22 mouse cellular contexts compared by ENCODE assay signal in the genomic region with DNA sequence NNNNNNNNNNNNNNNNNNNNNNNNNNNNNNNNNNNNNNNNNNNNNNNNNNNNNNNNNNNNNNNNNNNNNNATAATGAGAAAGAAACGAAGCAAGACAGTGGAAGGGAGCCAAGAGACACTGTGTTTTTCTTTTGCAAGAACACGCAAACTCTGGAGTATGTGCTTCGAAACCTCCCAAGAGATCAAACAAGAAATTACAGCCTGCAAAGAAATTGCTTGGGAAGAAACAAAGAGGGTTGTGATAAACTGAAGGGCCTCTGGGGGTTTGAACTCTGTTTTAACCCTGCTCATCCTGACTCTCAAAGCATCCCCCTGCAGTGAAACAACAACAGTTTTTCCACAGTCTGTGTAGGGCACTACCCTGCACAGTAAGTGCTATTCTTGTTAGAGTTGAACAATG.
A peak's percentile ranks its signal among the peaks of the same experiment; 100 is the strongest.
DNase-seq lines count a peak whose midpoint lies in the region; ATAC-seq and TF ChIP-seq lines count a peak whose summit lies in the region.
"Had no signal": no experiment of that assay in that cellular context is flagged by ENCODE, and none has a peak within 500 bp of the region (broad histone marks: within the 10 kb centered on the region; RNA-seq: fewer than 3 reads in every experiment).

No protein-coding gene starts in this region.

- no peaks in the 10 kb centered on the region for H3K36me3 ChIP-seq in heart, embryonic 12.5 days
- no peaks in the 10 kb centered on the region for H3K36me3 ChIP-seq in hindbrain, embryonic 14.5 days (replicated peaks; ENCODE audit: control insufficient read depth, insufficient read depth)
- H3K36me3 ChIP-seq in hindbrain, embryonic 16.5 days (ENCODE audit: control insufficient read depth, insufficient read depth, low read length), result no peaks in the 10 kb centered on the region
- no peaks in the 10 kb centered on the region for H3K36me3 ChIP-seq in lung, embryonic 14.5 days (ENCODE audit: insufficient read depth)
- H3K36me3 ChIP-seq: forebrain, embryonic 12.5 days; hindbrain, embryonic 15.5 days; limb, embryonic 15.5 days; midbrain, embryonic 10.5 days; neural tube, embryonic 12.5 days had no signal

- no peaks in the 10 kb centered on the region for H3K4me1 ChIP-seq in heart, embryonic 12.5 days (replicated peaks)
- no peaks in the 10 kb centered on the region for H3K4me1 ChIP-seq in hindbrain, embryonic 14.5 days (replicated peaks; ENCODE audit: control insufficient read depth, insufficient read depth, low read length)
- H3K4me1 ChIP-seq in hindbrain, embryonic 16.5 days (ENCODE audit: control insufficient read depth, insufficient read depth, low read depth, low read length), result no peaks in the 10 kb centered on the region
- no peaks in the 10 kb centered on the region for H3K4me1 ChIP-seq in lung, embryonic 14.5 days (ENCODE audit: insufficient read depth)
- H3K4me1 ChIP-seq: forebrain, embryonic 12.5 days; hindbrain, embryonic 15.5 days; limb, embryonic 15.5 days; midbrain, embryonic 10.5 days; neural tube, embryonic 12.5 days had no signal

- peak; percentile 79 for DNase-seq in heart, adult 11 months
- peak; percentile 27 for DNase-seq in hindbrain, embryonic 14.5 days (ENCODE audit: low spot score)
- DNase-seq in lung, embryonic 14.5 days, result peak; percentile 0
- DNase-seq in lung, adult 18-20 months, result no peak
- DNase-seq in brain, embryonic 14.5 days (ENCODE audit: low read depth), result peak; percentile 23
- no peak for DNase-seq in cerebellum, postnatal 36 days
- DNase-seq: adrenal gland, postnatal 25 days; cerebellum, adult 11 months; cerebellum, adult 9-11 months; gastrocnemius, adult 2 months; layer of hippocampus, adult 9-11 months; lung, postnatal 10 days; thymus, adult 2 months; thymus, postnatal 4 days had no signal

- no peak for ATAC-seq in heart, embryonic 12.5 days (ENCODE audit: insufficient number of reproducible peaks, low FRiP score)
- no peak for ATAC-seq in hindbrain, embryonic 14.5 days (ENCODE audit: low FRiP score)
- no peak for ATAC-seq in hindbrain, embryonic 16.5 days
- no peak for ATAC-seq in lung, embryonic 14.5 days (ENCODE audit: insufficient read depth)
- ATAC-seq: intestine, embryonic 16.5 days had no signal

- no peak overlapping the region for H3K4me2 ChIP-seq in heart, embryonic 12.5 days
- H3K4me2 ChIP-seq in hindbrain, embryonic 14.5 days (replicated peaks), result no peak overlapping the region
- H3K4me2 ChIP-seq in hindbrain, embryonic 16.5 days (ENCODE audit: low read length), result no peak overlapping the region
- H3K4me2 ChIP-seq in lung, embryonic 14.5 days, result no peak overlapping the region
- H3K4me2 ChIP-seq: forebrain, embryonic 12.5 days; hindbrain, embryonic 15.5 days; limb, embryonic 15.5 days; neural tube, embryonic 12.5 days had no signal

- H3K9ac ChIP-seq in heart, embryonic 12.5 days, result no peak overlapping the region
- no peak overlapping the region for H3K9ac ChIP-seq in hindbrain, embryonic 14.5 days
- H3K9ac ChIP-seq in hindbrain, embryonic 16.5 days (ENCODE audit: low read depth, low read length), result no peak overlapping the region
- no peak overlapping the region for H3K9ac ChIP-seq in lung, embryonic 14.5 days
- H3K9ac ChIP-seq: forebrain, embryonic 12.5 days; hindbrain, embryonic 15.5 days; limb, embryonic 15.5 days; neural tube, embryonic 12.5 days had no signal

- TF ChIP-seq CTCF in lung, embryonic 14.5 days (IDR thresholded peaks at IDR 0.05; ENCODE audit: low read depth), result no peak
- no peak for TF ChIP-seq CTCF in brain, embryonic 14.5 days (IDR thresholded peaks at IDR 0.05; ENCODE audit: borderline replicate concordance, extremely low read depth, insufficient read depth, insufficient read length)

- 55% methylated on average over 3 of the region's 3 CpGs for whole genome bisulfite sequencing in heart, embryonic 12.5 days
- WGBS in hindbrain, embryonic 14.5 days, result 62% methylated on average over 3 of the region's 3 CpGs
- WGBS in hindbrain, embryonic 16.5 days, result 48% methylated on average over 3 of the region's 3 CpGs
- WGBS in lung, embryonic 14.5 days, result 59% methylated on average over 3 of the region's 3 CpGs

- H3K9me3 ChIP-seq in heart, embryonic 12.5 days (replicated peaks), result no peaks in the 10 kb centered on the region
- no peaks in the 10 kb centered on the region for H3K9me3 ChIP-seq in hindbrain, embryonic 14.5 days (ENCODE audit: control insufficient read depth, low read length)
- no peaks in the 10 kb centered on the region for H3K9me3 ChIP-seq in hindbrain, embryonic 16.5 days (ENCODE audit: control insufficient read depth, low read length)
- no peaks in the 10 kb centered on the region for H3K9me3 ChIP-seq in lung, embryonic 14.5 days (ENCODE audit: low read depth, low read length)
- H3K9me3 ChIP-seq: forebrain, embryonic 12.5 days; hindbrain, embryonic 15.5 days; limb, embryonic 15.5 days; midbrain, embryonic 10.5 days; neural tube, embryonic 12.5 days had no signal

- H3K27me3 ChIP-seq in heart, embryonic 12.5 days (replicated peaks), result no peaks in the 10 kb centered on the region
- H3K27me3 ChIP-seq in hindbrain, embryonic 14.5 days (ENCODE audit: control insufficient read depth, insufficient read depth, low read length), result no peaks in the 10 kb centered on the region
- no peaks in the 10 kb centered on the region for H3K27me3 ChIP-seq in hindbrain, embryonic 16.5 days (replicated peaks; ENCODE audit: control insufficient read depth, insufficient read depth, low read length)
- no peaks in the 10 kb centered on the region for H3K27me3 ChIP-seq in lung, embryonic 14.5 days (ENCODE audit: insufficient read depth, low read length)
- H3K27me3 ChIP-seq: forebrain, embryonic 12.5 days; hindbrain, embryonic 15.5 days; limb, embryonic 15.5 days; neural tube, embryonic 12.5 days had no signal

- no peak for TF ChIP-seq POLR2A in brain, embryonic 14.5 days (IDR thresholded peaks at IDR 0.05; ENCODE audit: borderline replicate concordance, extremely low read depth, insufficient read depth, insufficient read length, poor library complexity, severe bottlenecking)

- H3K27ac ChIP-seq in heart, embryonic 12.5 days (ENCODE audit: poor library complexity, severe bottlenecking), result no peak overlapping the region
- no peak overlapping the region for H3K27ac ChIP-seq in hindbrain, embryonic 14.5 days
- no peak overlapping the region for H3K27ac ChIP-seq in hindbrain, embryonic 16.5 days (ENCODE audit: low read depth, low read length)
- no peak overlapping the region for H3K27ac ChIP-seq in lung, embryonic 14.5 days (ENCODE audit: low read depth)
- H3K27ac ChIP-seq: forebrain, embryonic 12.5 days; gastrocnemius, adult 2 months; hindbrain, embryonic 15.5 days; limb, embryonic 15.5 days; midbrain, embryonic 10.5 days; neural tube, embryonic 12.5 days had no signal

- H3K4me3 ChIP-seq in heart, embryonic 12.5 days, result no peak overlapping the region
- no peak overlapping the region for H3K4me3 ChIP-seq in hindbrain, embryonic 14.5 days (replicated peaks; ENCODE audit: low read length)
- H3K4me3 ChIP-seq in hindbrain, embryonic 16.5 days (ENCODE audit: low read length), result no peak overlapping the region
- no peak overlapping the region for H3K4me3 ChIP-seq in lung, embryonic 14.5 days (ENCODE audit: low read depth, low read length)
- H3K4me3 ChIP-seq: forebrain, embryonic 12.5 days; gastrocnemius, adult 2 months; hindbrain, embryonic 15.5 days; limb, embryonic 15.5 days; midbrain, embryonic 10.5 days; neural tube, embryonic 12.5 days had no signal

Comparison
In these comparisons a context has a peak if more than half of its experiments do, and no peak if none do; other contexts are left out.
1. DNase-seq: peak in heart, adult 11 months (single experiment), hindbrain, embryonic 14.5 days (single experiment), lung, embryonic 14.5 days (single experiment) and brain, embryonic 14.5 days (single experiment); none in lung, adult 18-20 months (0 of 2) and cerebellum, postnatal 36 days (0 of 2).